Mouse (Mus musculus) right cerebral cortex, postnatal 10 days (tissue): ENCODE measurements around the gene Ccdc96.

Source experiments
- DNase-seq, 2 experiments: peaks; one replicate each; pipeline ENCODE4 v3.0.0; 2021; ENCODE audit warnings: low spot score in 2 of 2

Ccdc96 gene

DNA sequence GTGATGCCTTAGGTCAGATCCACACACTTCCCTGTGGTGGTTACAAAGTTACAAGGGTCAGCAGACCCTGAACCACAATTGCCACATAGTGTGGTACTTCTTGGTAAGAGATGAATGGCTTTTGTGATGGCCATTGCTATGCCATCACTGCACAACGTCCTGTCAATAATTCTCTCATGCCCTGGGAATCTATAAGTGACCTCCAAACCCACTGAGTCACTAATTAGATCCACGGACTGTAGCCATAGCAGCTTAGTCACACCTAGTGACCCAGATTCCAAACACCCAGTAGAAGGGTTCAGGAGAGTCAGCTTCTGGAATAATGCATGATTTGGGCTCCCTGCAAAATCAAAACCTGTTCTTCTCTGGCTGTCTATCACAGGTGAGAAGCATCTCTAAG is 40.8 kb downstream of the Ccdc96 start:
- no peak for DNase-seq

DNA sequence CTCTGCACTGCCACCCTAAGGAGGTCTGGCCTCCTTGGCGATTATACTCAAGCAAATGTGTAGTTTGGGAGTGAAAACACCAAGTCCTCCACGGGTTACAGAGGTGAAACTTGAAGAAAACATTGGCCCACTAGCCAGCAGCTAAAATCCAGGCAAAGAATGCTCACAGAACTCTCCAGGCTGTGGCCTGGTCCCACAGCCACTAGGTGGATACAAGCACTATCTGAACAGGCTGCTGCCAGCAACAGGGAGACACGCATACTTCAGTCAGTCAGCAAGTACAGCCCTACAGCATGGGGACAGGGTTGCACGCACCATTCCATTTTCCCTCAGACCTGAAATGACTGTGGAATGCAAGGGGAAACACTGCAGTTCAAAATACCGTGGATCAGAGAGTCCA is 41.9 kb downstream of the Ccdc96 start:
- peak in 1 of 2 experiments; percentile 41 for DNase-seq

DNA sequence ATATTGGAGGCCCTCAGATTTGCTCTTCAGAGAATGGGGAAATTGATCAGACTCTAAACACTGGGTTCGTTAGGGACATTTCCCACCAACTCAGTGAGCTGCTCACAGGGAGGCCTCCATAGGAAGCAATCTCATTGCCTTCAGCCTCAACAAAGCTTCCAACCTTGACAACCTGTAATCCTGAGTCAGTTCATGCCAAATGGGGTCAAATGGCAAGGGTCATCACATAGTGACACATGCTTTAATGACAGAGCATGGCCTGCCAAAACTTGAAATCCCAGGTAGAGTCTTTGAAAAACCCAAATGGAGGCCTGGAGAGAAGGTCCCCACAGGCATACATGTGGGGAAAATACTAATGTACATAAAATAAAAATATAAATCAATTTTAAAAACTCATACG is 42.5 kb downstream of the Ccdc96 start:
- no peak for DNase-seq

DNA sequence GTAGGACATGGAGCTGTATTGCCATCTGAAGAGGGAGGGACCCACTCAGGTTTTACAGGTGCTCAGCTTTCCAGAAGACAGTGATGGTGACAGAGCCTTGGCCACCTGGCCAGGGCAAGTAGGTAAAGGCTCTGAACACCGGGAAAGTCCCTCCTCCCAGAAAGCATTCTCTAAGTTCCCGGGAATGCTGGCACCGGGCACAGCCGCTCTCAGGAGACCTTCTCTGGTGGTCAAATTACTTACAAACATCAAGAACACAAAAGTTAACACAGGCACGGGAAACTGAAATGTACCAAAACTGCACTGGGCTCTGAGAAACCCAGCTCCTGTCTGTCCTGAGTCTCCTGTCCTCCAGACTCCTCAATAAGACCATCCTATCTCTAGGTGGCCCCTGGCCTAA is 45.3 kb downstream of the Ccdc96 start:
- no peak for DNase-seq

DNA sequence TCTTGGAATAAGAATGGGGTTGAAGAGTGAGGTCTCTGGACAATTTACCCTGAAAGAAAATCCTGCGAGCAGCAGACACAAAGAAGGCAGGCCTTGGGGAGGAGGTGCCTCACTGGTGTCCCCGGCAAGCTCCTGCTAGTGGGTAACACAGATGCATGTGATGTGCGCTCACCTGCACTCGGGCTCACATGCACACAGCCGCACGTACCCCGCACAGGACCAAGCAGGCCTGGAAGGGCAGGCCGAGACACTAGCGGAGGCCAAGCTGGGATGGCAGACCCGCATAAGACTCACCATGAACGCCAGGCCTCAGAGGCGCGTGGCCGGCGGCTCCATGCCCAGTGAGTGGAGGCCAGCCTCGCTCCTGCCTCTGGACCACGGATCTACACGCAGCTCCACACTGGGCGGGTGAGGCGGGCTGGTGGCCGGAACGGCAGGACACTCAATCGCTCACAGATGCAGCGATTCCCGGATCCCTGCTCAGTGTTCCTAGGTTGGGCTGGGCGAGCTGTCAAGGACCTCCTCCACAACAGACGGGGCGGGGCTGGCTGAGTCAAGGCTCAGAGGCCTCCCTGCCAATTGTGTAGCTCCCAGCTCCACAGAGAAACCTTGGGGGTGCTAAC is 45.9 kb downstream of the Ccdc96 start:
- peak; percentile 95 for DNase-seq

DNA sequence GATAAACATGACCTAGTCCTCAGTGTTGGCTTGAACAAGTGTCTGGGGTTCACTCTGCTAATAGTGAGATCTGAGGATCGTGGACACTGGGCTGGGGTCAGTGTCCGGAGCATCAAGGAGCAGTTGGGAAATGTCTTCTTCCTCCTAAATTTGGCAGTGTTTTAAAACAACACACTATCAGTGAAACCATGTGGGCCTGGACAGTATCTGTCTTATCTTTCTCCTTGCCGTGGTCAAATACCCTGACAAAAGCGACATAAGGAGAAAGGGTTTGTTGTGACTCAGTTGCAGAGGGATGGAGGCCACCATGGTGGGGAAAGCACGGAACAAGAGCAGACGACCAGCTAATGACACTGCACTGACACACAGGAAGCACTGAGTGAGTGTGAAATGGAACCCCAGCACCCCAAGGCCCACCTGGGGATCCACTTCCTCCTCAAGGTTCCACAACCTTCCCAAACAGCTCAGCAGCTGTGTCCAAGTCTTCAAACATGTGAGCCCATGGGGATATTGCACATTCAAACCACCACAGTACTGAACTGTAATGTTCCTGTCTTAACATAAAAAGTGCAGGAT is 50.2 kb downstream of the Ccdc96 start:
- no peak for DNase-seq

DNA sequence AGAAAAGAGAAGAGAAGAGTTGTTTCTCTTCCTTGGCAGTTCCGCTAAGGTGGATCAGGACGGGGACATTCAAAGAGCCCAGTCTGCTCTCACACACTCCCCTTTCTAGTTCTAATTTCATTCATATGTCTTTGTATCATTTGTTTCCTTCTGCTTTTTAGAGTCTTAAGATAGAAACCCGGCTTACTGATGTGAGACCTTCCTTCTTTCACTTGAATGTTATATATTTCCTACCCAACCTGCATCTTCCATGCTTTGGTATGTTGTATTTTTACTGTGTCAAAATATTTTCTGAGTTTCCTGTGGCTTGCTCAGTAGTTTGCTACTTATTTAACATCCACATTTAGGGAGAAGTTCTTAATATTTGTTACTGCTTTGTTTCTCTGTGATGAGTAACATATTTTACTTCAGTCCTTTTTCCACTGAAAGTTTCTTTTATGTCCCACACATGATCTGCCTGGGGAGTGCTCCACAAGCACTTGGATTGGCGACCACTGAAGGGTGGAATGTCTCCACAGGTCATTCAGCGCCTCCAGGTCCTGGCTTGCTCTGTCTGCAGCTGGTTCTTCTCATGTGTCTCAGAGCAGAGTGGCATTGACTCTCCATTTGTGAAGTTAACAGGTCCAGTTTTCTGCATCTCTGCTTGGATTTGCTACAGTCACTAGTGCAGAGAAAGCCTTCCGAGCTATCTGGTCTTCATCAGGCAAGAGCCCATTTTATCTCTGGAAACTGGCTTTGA is 51.2 kb downstream of the Ccdc96 start:
- DNase-seq: no peak

DNA sequence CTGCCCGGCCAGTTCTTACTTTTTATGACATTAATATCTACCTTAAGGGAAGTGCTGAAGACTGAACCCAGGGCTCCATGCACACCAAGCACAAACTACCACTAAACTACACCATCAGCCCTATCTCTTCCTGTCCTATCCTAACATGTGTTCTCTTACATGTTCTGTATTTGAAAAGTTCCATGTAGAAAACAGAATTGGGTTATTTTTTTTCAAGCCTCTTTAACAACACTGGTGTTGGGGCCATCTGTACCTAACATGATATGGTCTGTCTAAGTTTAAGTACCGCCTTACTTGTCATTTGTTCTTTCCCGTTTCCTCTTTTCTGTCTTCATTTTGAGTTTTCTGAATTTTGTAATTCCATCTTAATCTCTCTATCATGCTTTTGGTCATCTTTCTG is 52.0 kb downstream of the Ccdc96 start:
- DNase-seq: no peak
